Mouse (Mus musculus) kidney, postnatal 10 days (tissue): ENCODE results near the gene Gm525.
"Not testable (repeated sequence)": the region's sequence is repeated elsewhere in the genome, so short reads cannot be mapped to it uniquely, and the experiment has no call there.

Experiments
- DNase-seq: peaks from one replicate; pipeline ENCODE4 v3.0.0; 2021; ENCODE audit warnings: mixed read lengths

The Gm525 gene

GRCm38 (mm10) chr11:89065297-89065696, 8.3 kb upstream of the Gm525 start:
- DNase-seq = no peak

DNA sequence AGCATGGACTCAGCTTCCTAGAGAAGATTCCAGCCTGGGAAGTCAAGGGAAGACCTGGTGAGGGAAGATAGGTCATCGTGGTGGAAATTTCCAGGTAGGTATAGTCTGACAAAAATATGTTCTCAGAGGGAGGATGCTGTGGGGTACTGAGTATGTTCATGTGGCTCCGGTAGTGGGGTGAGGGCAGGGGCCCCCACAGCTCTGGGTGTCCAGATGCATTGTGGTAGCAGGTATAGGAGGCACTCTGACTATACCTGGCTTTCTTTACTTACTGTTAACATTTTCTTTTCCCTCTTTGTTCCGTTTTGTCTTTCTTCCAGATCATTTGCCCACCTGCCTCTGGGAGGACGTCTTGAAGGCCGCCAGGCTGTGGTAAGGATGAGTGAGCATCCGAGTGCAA, 7.5 kb upstream of the Gm525 start:
- DNase-seq = no peak

DNA sequence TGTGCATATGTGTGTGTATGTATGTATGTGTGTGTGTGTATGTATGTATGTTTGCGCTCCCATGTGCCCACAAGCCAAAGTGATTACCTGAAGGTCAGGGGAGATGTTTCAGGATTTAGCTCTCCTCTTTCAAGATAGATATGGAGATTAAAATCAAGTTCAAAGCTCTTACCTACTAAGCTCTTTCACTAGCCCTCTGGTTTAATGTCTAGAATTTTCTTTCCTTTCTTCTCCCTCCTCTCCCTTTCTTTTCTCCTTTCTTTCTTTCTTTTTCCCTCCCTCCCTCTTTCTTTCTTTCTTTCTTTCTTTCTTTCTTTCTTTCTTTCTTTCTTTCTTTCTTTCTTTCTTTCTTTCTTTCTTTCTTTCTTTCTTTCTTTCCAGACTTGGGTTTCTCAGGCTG, 6.9 kb upstream of the Gm525 start, which contains the start of gene Dgke:
Gene Dgke, minus strand, starts transcription at position 101 of the 400 bp plus-strand sequence.
- no peak for DNase-seq

DNA sequence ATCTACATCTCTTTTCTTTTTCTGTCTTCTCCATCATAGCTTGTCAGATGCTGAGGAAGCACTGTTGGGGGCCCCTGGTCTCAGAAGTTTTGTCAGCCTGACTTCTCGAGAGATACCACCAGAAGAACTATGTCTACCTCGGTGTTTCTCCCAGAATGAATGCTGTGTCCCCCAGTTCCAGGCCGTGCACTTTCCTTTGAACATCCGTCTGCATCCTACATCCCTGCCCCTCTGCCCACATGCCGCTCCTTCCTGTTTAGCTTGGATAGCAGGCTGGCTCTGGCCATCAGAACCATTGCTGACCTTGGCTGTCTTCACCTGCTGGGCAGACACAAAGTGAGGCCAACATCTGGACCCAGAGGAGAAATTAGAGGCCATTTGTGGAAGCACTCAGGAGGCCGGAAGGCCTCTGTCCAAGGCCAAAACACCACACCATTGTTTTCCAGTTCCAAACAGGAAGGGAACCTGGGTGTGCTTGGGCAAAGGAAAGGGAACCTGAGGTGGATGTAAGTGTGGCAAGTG, 6.3 kb upstream of the Gm525 start:
- no peak for DNase-seq

DNA sequence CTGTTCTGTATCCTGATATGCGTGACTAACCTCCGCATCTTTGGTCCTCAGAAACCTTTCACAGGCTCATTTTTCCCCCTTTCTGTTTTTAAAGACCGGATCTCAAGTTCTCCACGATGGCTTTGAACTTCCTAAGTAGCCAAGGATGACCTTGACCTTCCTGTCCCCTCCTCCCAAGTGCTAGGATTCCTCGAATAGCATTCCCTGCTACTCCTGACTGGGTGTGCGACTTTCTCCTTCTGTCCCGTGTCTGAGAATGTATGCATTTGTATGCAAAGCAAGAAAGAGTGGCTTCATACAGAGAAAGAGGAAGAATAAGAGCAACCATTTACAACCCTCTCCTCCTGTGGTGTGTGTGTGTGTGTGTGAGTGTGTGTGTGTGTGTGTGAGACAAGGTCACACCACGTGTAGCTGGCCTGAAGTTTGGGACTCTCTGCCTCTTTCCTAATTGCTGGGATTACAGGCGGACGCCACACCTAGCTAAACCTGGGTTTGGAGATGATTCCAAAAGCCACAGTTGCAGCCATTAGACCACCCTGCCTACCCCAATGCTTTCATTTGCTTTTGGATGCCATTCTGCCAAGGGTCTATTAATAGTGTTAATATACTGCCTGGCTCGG, 5.7 kb upstream of the Gm525 start:
- no peak for DNase-seq

DNA sequence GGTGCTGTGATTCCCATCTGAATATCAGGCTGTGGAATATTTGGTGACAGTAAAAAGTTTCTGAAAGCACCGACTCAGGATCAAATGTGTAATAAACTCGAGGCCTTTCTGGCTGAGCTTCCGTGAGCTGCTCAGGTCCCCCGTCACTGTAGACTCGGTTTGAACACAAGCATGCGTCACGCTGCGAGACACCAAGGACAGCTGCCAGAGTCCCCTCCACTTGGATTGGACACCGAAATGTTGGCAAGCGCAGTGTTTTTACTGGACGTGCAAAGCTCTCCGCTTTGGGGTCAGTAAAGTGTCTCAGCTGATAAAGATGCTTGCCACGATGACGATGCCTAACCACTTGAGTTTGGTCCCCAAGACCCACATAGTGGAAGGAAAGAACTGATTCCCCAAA, 5.0 kb upstream of the Gm525 start:
- peak; percentile 74 for DNase-seq

- peak; percentile 79 for DNase-seq
These were observed 4.3 kb upstream of the Gm525 start for GRCm38 (mm10) chr11:89069303-89069702.

DNA sequence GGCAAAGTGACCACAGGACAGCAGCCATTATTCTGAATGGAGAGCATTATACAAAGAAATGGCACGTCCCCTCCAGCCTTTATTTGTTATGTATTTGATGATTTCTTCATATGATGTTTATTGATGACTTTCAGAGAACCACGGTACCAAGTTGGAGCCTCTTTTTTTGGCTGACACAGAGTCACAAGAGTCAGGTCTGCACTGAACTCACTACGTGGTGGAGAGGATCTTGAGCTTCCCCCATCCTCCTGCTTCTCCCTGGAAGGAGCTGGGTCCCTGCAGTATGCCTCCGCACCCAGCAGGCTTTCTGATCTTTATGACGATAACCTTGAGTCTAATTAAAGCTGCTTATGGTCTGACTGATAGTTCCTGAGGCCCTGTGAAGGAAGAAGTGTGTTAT, 2.1 kb upstream of the Gm525 start:
- no peak for DNase-seq

GRCm38 (mm10) chr11:89074783-89075413, 1.3 kb downstream of the Gm525 start:
- no peak for DNase-seq

GRCm38 (mm10) chr11:89076370-89076821, 2.8 kb downstream of the Gm525 start:
- peak; percentile 63 for DNase-seq

- no peak for DNase-seq
These were observed 4.0 kb downstream of the Gm525 start for GRCm38 (mm10) chr11:89077601-89078000.

DNA sequence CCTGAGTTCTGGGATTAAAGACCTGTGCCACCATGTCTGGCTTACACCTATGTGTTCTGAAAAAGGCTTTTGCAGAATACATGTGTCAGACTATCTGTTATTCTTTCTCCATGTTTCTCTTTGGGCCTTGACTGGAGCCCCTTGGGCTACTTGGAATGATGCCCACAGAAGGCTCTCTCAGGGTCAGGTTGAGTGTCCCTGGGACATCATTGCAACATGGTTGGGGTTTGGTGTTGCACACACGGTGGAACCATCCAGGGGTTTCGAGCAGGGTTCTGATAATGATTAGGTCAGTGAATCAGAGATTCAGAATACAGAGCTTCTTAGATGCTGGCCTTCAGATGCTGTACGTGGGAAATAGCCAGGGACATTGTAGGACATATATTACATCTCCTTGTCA, 4.7 kb downstream of the Gm525 start:
- DNase-seq = no peak

DNA sequence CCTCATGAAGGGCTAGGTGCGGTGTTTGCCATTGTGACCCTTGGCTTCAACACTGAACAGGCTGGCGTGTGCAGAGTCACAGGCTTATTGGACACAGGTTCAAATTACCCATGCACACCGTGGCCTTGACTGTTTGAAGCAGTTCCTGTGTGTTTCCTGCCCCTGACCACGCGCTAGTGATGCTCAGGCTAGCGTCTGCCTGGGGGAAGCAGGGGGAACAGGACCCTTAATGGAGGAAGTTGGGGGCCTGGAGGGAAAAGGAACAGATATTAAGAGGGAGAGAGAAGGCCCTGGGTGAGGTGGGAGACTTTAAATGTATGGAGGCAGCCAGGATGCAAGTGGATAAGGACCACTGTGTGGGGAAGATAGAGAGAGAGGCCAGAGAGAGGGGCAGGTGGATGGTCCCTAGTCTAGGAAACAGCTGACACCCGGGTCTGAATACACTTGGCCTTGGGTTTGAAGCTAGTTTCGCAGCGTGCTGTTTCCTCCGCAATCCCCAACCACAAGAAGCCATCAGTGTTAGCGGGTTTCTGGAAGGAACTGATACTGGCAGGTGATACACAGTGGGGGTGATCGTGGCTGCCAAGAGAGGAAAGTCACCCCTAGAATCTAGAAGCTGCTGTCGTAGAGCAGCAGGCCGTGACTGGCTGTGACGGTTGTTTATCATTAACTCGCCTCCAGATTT, 5.5 kb downstream of the Gm525 start:
- no peak for DNase-seq

DNA sequence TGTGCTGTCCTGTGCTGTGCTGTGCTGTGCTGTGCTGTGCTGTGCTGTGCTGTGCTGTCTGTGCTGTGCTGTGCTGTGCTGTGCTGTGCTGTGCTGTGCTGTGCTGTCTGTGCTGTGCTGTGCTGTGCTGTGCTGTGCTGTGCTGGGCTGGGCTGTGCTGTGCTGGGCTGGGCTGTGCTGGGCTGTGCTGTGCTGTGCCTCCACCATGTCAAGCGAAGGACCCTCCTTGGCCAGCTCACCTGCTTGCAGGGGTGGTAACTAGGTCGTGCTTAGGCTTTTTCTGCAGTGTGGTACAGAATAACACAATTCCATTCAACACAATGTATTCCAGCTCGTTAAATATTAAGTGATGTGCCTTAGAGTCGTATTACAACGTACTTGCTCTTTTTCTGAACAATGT, 8.3 kb downstream of the Gm525 start:
- DNase-seq = not testable (repeated sequence)

GRCm38 (mm10) chr11:89082691-89083090, 9.1 kb downstream of the Gm525 start:
- not testable (repeated sequence) for DNase-seq

GRCm38 (mm10) chr11:89084601-89085000, 11.0 kb downstream of the Gm525 start:
- DNase-seq = peak; percentile 66

DNA sequence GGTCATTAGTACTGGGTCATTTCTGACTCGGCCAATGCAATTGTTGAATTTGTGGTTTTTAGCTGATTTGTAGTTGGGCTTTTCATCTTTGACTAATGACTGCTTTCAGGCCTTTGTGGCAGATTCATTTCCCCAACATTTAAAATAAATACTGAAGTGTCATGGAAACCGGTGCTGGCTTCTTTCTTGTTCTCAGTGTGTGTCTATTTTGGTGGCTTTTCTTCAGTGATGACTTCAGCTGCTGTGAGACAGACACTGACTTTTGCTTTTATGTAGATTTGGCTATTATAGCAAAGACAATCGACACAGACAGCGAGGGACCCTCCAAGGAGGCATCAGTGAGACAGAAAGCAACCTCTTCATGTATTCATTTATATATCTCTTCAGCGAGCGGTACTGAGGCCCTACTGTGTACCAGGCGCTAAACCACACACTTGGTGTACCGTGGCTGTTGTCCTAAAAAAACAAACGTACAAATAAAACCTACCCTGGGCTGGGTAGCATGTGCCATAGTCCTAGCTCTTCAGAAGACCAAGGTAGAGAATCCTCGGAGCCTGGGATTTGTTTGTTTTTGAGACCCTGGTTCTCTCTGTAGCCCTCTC, 12.7 kb downstream of the Gm525 start:
- DNase-seq = no peak

DNA sequence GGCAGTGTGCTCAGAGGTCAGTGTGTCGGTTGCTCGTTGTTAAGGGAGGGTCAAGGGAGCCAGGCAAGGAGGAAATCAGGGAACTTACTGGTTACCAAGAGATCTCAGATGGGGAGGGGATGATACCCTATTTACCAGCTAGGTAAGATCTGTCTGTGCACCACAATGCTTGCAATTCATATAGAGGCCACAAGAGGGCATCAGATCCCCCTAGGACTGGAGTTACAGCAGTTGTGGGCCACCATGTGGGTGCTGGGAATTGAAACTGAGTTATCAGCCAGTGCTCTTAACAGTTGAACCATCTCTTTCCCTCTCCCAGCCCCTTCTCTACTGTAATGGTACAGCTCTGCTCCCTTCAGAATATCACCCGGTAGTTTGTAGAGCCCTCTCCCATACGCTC, 15.1 kb downstream of the Gm525 start:
- no peak for DNase-seq

- not testable (repeated sequence) for DNase-seq
These were observed 16.7 kb downstream of the Gm525 start for GRCm38 (mm10) chr11:89090359-89090758.

DNA sequence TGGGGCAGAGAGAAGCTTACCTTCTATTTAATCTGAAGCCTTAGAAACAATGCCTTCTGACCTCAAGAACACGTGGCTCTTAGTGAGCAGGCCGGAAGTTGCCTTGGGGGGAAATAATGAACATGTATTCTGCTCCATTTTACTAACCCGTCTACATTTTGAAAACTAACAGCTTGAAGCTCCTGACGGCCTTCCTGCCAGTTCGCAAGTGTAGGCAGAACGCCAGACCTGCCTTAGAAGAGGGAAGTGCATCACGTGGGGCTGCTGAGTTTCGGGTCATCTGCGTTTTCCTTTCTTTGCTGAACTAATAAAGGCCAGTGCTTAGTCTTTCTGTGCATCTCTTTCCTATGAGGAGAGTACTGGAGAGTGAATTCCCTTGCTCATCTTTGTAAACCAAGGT, 19.1 kb downstream of the Gm525 start:
- DNase-seq = peak; percentile 76

- DNase-seq = no peak
These were observed 21.7 kb downstream of the Gm525 start for GRCm38 (mm10) chr11:89095306-89095705.

- not testable (repeated sequence) for DNase-seq
These were observed 23.7 kb downstream of the Gm525 start for GRCm38 (mm10) chr11:89097292-89097691.

GRCm38 (mm10) chr11:89098083-89098835, 24.6 kb downstream of the Gm525 start:
- no peak for DNase-seq
